ENCODE assay signal across 16 mouse cellular contexts in the genomic region with DNA sequence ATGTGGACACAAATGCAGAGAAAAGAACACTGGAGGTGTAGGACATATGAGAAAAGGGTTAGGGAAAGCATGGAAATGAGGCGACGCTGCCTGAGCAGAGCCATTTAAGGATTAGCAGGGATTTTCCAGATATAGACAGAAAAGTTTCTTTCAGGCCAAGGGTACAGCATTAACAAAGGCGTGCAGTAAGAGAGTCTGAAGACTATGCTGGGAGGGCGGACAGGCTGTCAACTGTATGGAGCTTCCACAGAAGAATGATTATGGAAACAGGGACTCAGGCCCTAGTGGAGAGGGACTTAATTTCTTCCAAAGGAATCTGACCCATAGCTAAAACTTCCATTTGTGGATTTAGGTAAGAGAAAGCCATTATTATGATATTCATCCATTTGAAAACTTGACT.
"Had no signal": no experiment of that assay in that cellular context is flagged by ENCODE, and none has a peak within 500 bp of the region (broad histone marks: within the 10 kb centered on the region; RNA-seq: fewer than 3 reads in every experiment).

No protein-coding gene starts in this region.

- H3K4me2 ChIP-seq: neural tube, embryonic 13.5 days; neural tube, embryonic 15.5 days; stomach, embryonic 15.5 days had no signal

- DNase-seq: retina, postnatal 1 day; right cerebral cortex, adult 18-20 months; right cerebral cortex, postnatal 14 days; right cerebral cortex, postnatal 25 days; right cerebral cortex, postnatal 4 days; spleen, adult 18-20 months; thymus, adult 18-20 months; thymus, adult 2 months; thymus, postnatal 14 days; thymus, postnatal 25 days; thymus, postnatal 36 days; thymus, postnatal 4 days had no signal

- H3K9ac ChIP-seq: neural tube, embryonic 13.5 days; neural tube, embryonic 15.5 days; stomach, embryonic 15.5 days had no signal

- H3K4me3 ChIP-seq: neural tube, embryonic 13.5 days; neural tube, embryonic 15.5 days; stomach, embryonic 15.5 days had no signal

- H3K27ac ChIP-seq: neural tube, embryonic 13.5 days; neural tube, embryonic 15.5 days; stomach, embryonic 15.5 days; stomach, postnatal 0 days had no signal

- H3K36me3 ChIP-seq: neural tube, embryonic 13.5 days; neural tube, embryonic 15.5 days; stomach, embryonic 15.5 days had no signal

- H3K27me3 ChIP-seq: neural tube, embryonic 13.5 days; neural tube, embryonic 15.5 days; stomach, embryonic 15.5 days had no signal

- H3K4me1 ChIP-seq: neural tube, embryonic 13.5 days; neural tube, embryonic 15.5 days; stomach, embryonic 15.5 days had no signal

- H3K9me3 ChIP-seq: neural tube, embryonic 13.5 days; neural tube, embryonic 15.5 days; stomach, embryonic 15.5 days had no signal
